Mouse (Mus musculus): Measurements from ENCODE around the gene Ptpre. TPM values are rescaled to one million over a fixed set of nuclear protein-coding genes. Genes with fewer than 3 reads are reported as not detected.
"Not testable (repeated sequence)": the region's sequence is repeated elsewhere in the genome, so short reads cannot be mapped to it uniquely, and the experiment has no call there.

Ptpre gene
- polyA plus RNA-seq, 1 experiment from 2014 or later = 4.4 TPM

DNA sequence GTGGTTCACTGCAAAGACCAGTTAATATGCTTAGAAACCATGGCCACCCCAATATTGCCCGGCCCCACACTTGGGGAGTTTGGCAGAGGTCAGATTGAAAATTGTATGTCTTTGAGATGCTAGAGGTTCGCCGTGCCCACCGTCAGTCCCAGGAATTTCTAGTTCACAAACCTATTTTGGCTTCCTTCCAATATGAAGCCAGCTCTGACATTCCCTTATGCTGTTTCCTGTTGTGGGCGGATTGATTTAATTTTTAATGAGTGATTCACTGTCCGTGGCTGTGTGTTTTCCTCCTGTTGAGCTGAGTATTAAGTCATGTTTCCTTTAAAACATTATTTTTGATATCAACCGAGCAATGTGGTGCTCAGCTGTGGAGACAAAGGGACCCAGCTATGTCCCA lies 72.4 kb downstream of the Ptpre start:
- 0 out of 2 replicates have a peak, but pooled peaks cover 3% of the 10 kb centered on the region for H3K4me1 ChIP-seq (replicated peaks; ENCODE audit: control insufficient read depth, insufficient read depth)
- WGBS = 25% methylated on average over 7 of the region's 7 CpGs
- DNase-seq (ENCODE audit: low spot score) (no peak), ATAC-seq (ENCODE audit: low FRiP score, low TSS enrichment) (peak; percentile 60; the same call in 1 of the 2 replicates)
- H3K9me3 ChIP-seq (ENCODE audit: control insufficient read depth, low read length) = no peaks in the 10 kb centered on the region
- H3K4me3 ChIP-seq (ENCODE audit: low read depth, low read length) = no peak overlapping the region
- no peak for TF ChIP-seq EP300 (optimal IDR thresholded peaks at IDR 0.05)
- no peak for TF ChIP-seq CTCF (IDR thresholded peaks at IDR 0.05; ENCODE audit: low read depth)
- H3K27me3 ChIP-seq (ENCODE audit: control insufficient read depth, insufficient read depth, low read length) = no peaks in the 10 kb centered on the region
- H3K27ac ChIP-seq (replicated peaks) = peak overlapping the region; percentile 73
- peak overlapping the region; percentile 15; the same call in 1 of the 2 replicates for H3K4me2 ChIP-seq (replicated peaks; ENCODE audit: low read depth)
- no peak overlapping the region for H3K9ac ChIP-seq (ENCODE audit: low read length)
- no peaks in the 10 kb centered on the region for H3K36me3 ChIP-seq (ENCODE audit: control insufficient read depth, insufficient read depth, low read length)

- TF ChIP-seq EP300 (optimal IDR thresholded peaks at IDR 0.05) = no peak
- TF ChIP-seq CTCF (IDR thresholded peaks at IDR 0.05; ENCODE audit: low read depth) = no peak
- Histone ChIP-seq H3K27me3 (ENCODE audit: control insufficient read depth, insufficient read depth, low read length) (no peaks in the 10 kb centered on the region), H3K4me1 (replicated peaks; ENCODE audit: control insufficient read depth, insufficient read depth) (0 out of 2 replicates have a peak, but pooled peaks cover 3% of the 10 kb centered on the region), H3K36me3 (ENCODE audit: control insufficient read depth, insufficient read depth, low read length) (no peaks in the 10 kb centered on the region), H3K27ac (replicated peaks) (peak overlapping the region; percentile 56), H3K9ac (ENCODE audit: low read length) (no peak overlapping the region), H3K9me3 (ENCODE audit: control insufficient read depth, low read length) (no peaks in the 10 kb centered on the region), H3K4me3 (ENCODE audit: low read depth, low read length) (no peak overlapping the region), H3K4me2 (replicated peaks; ENCODE audit: low read depth) (no peak overlapping the region)
- DNase-seq (ENCODE audit: low spot score) (no peak), ATAC-seq (ENCODE audit: low FRiP score, low TSS enrichment) (no peak)
- 81% methylated on average over 16 of the region's 16 CpGs for WGBS
These were observed 75.0 kb downstream of the Ptpre start for GRCm38 (mm10) chr7:135612276-135612675.

GRCm38 (mm10) chr7:135612801-135613200 lies 75.5 kb downstream of the Ptpre start:
- peak; percentile 37; the same call in 1 of the 2 replicates for ATAC-seq (ENCODE audit: low FRiP score, low TSS enrichment)
- no peaks in the 10 kb centered on the region for H3K9me3 ChIP-seq (ENCODE audit: control insufficient read depth, low read length)
- H3K4me2 ChIP-seq (replicated peaks; ENCODE audit: low read depth) = no peak overlapping the region
- 64% methylated on average over 7 of the region's 7 CpGs for WGBS
- H3K36me3 ChIP-seq (ENCODE audit: control insufficient read depth, insufficient read depth, low read length) = no peaks in the 10 kb centered on the region
- peak overlapping the region; percentile 56 for H3K27ac ChIP-seq (replicated peaks)
- H3K4me1 ChIP-seq (replicated peaks; ENCODE audit: control insufficient read depth, insufficient read depth) = 0 out of 2 replicates have a peak, but pooled peaks cover 3% of the 10 kb centered on the region
- H3K9ac ChIP-seq (ENCODE audit: low read length) = no peak overlapping the region
- TF ChIP-seq CTCF (IDR thresholded peaks at IDR 0.05; ENCODE audit: low read depth) (no peak), EP300 (optimal IDR thresholded peaks at IDR 0.05) (no peak)
- no peaks in the 10 kb centered on the region for H3K27me3 ChIP-seq (ENCODE audit: control insufficient read depth, insufficient read depth, low read length)
- no peak overlapping the region for H3K4me3 ChIP-seq (ENCODE audit: low read depth, low read length)
- no peak for DNase-seq (ENCODE audit: low spot score)

- ATAC-seq (ENCODE audit: low FRiP score, low TSS enrichment) = no peak
- TF ChIP-seq CTCF (IDR thresholded peaks at IDR 0.05; ENCODE audit: low read depth) (no peak), EP300 (optimal IDR thresholded peaks at IDR 0.05) (no peak)
- 86% methylated on average over 3 of the region's 3 CpGs for WGBS
- no peak overlapping the region for H3K27ac ChIP-seq (replicated peaks)
- H3K4me3 ChIP-seq (ENCODE audit: low read depth, low read length) = no peak overlapping the region
- H3K9ac ChIP-seq (ENCODE audit: low read length) = no peak overlapping the region
- no peak for DNase-seq (ENCODE audit: low spot score)
- no peaks in the 10 kb centered on the region for H3K9me3 ChIP-seq (ENCODE audit: control insufficient read depth, low read length)
- H3K4me2 ChIP-seq (replicated peaks; ENCODE audit: low read depth) = no peak overlapping the region
- H3K27me3 ChIP-seq (ENCODE audit: control insufficient read depth, insufficient read depth, low read length) = no peaks in the 10 kb centered on the region
- H3K36me3 ChIP-seq (ENCODE audit: control insufficient read depth, insufficient read depth, low read length) = no peaks in the 10 kb centered on the region
- 0 out of 2 replicates have a peak, but pooled peaks cover 3% of the 10 kb centered on the region for H3K4me1 ChIP-seq (replicated peaks; ENCODE audit: control insufficient read depth, insufficient read depth)
These were observed 76.1 kb downstream of the Ptpre start for GRCm38 (mm10) chr7:135613380-135613779.

GRCm38 (mm10) chr7:135614892-135615291 lies 77.6 kb downstream of the Ptpre start:
- H3K36me3 ChIP-seq (ENCODE audit: control insufficient read depth, insufficient read depth, low read length) = no peaks in the 10 kb centered on the region
- H3K4me3 ChIP-seq (ENCODE audit: low read depth, low read length) = no peak overlapping the region
- whole genome bisulfite sequencing = 74% methylated on average over 8 of the region's 8 CpGs
- no peaks in the 10 kb centered on the region for H3K27me3 ChIP-seq (ENCODE audit: control insufficient read depth, insufficient read depth, low read length)
- TF ChIP-seq EP300 (optimal IDR thresholded peaks at IDR 0.05) (no peak), CTCF (IDR thresholded peaks at IDR 0.05; ENCODE audit: low read depth) (no peak)
- no peak for DNase-seq (ENCODE audit: low spot score)
- no peak overlapping the region for H3K9ac ChIP-seq (ENCODE audit: low read length)
- H3K27ac ChIP-seq (replicated peaks) = no peak overlapping the region
- H3K9me3 ChIP-seq (ENCODE audit: control insufficient read depth, low read length) = no peaks in the 10 kb centered on the region
- no peak for ATAC-seq (ENCODE audit: low FRiP score, low TSS enrichment)
- no peaks in the 10 kb centered on the region for H3K4me1 ChIP-seq (replicated peaks; ENCODE audit: control insufficient read depth, insufficient read depth)
- H3K4me2 ChIP-seq (replicated peaks; ENCODE audit: low read depth) = no peak overlapping the region

DNA sequence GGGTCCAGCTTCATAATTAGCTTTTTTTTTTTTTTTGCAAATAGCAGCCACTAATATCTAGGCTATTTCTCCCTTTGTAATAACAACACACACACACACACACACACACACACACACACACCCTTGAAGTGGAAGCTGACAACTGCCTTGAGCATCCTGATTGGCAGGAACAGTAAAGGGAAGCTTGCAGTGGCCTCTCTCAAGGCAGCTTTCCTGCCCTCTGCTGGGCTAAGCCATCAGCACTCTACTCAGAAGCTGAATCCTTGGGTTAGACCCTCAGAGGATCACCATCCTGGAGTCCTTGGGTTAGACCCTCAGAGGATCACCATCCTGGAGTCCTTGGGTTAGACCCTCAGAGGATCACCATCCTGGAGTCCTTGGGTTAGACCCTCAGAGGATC lies 79.2 kb downstream of the Ptpre start:
- DNase-seq (ENCODE audit: low spot score); H3K27me3 ChIP-seq (ENCODE audit: control insufficient read depth, insufficient read depth, low read length); H3K4me2 ChIP-seq (replicated peaks; ENCODE audit: low read depth); H3K4me3 ChIP-seq (ENCODE audit: low read depth, low read length); H3K9ac ChIP-seq (ENCODE audit: low read length); ATAC-seq (ENCODE audit: low FRiP score, low TSS enrichment); H3K9me3 ChIP-seq (ENCODE audit: control insufficient read depth, low read length); H3K27ac ChIP-seq (replicated peaks); H3K4me1 ChIP-seq (replicated peaks; ENCODE audit: control insufficient read depth, insufficient read depth); H3K36me3 ChIP-seq (ENCODE audit: control insufficient read depth, insufficient read depth, low read length): not testable (repeated sequence)
- TF ChIP-seq CTCF (IDR thresholded peaks at IDR 0.05; ENCODE audit: low read depth) = peak; percentile 47

Measured in stomach, postnatal 0 days (tissue).